Mouse (Mus musculus) embryonic facial prominence, embryonic 11.5 days (tissue): Measurements from ENCODE around the gene Avil. TPM values are rescaled to one million over a fixed set of nuclear protein-coding genes. Genes with fewer than 3 reads are reported as not detected.

Source experiments
- ATAC-seq: fragments of 200-750 bp; cut with Nextera tagmentation; replicated peaks from 2 replicates; pipeline ENCODE4 v1.8.0; 2017; ENCODE audit warnings: low read depth; ENCODE audit not compliant: insufficient number of reproducible peaks, low FRiP score, low TSS enrichment
- DNase-seq: peaks from one replicate; pipeline ENCODE4 v3.0.0-alpha.2; 2015; ENCODE audit warnings: low spot score
- H3K27ac ChIP-seq: fragments of 300-500 bp; sonication (generic); replicated peaks from 2 replicates; pipeline ENCODE4 v1.5.1; 2014; ENCODE audit warnings: mild to moderate bottlenecking, low read depth, low read length, control low read depth
- H3K27me3 ChIP-seq: fragments of 300-500 bp; sonication (generic); 2 replicates; pipeline ENCODE4 v1.6.1; 2014; ENCODE audit warnings: mild to moderate bottlenecking, low read length, moderate library complexity, mixed read lengths; ENCODE audit not compliant: control insufficient read depth, insufficient read depth
- H3K36me3 ChIP-seq: fragments of 300-500 bp; sonication (generic); replicated peaks from 2 replicates; pipeline ENCODE4 v1.6.1; 2014; ENCODE audit warnings: low read depth, mild to moderate bottlenecking, low read length, moderate library complexity, mixed read lengths; ENCODE audit not compliant: control insufficient read depth, insufficient read depth
- H3K4me1 ChIP-seq: fragments of 300-500 bp; sonication (generic); 2 replicates; pipeline ENCODE4 v1.6.1; 2014; ENCODE audit warnings: low read length, mixed read lengths; ENCODE audit not compliant: control insufficient read depth, insufficient read depth
- H3K4me2 ChIP-seq: fragments of 300-500 bp; sonication (generic); 2 replicates; pipeline ENCODE4 v1.6.1; 2014; ENCODE audit warnings: low read depth, mild to moderate bottlenecking, control low read depth, low read length, moderate library complexity
- H3K4me3 ChIP-seq: fragments of 300-500 bp; sonication (generic); 2 replicates; pipeline ENCODE4 v1.5.1; 2014; ENCODE audit warnings: low read depth, low read length, control low read depth
- H3K9ac ChIP-seq: fragments of 300-500 bp; sonication (generic); replicated peaks from 2 replicates; pipeline ENCODE4 v1.6.1; 2014; ENCODE audit warnings: mild to moderate bottlenecking, control low read depth, low read length
- H3K9me3 ChIP-seq: fragments of 300-500 bp; sonication (generic); replicated peaks from 2 replicates; pipeline ENCODE4 v1.6.1; 2016; ENCODE audit warnings: mild to moderate bottlenecking, low read length, inconsistent platforms, mixed read lengths; ENCODE audit not compliant: control insufficient read depth
- WGBS: fragments of 180-500 bp; shearing (Covaris S2); extraction: QIAGEN DNeasy Blood & Tissue Kit; methylation state at CpG from one replicate; pipeline ENCODE4 v1.1.7; 2014; 5-methylcytosine and 5-hydroxymethylcytosine counted together
- polyA plus RNA-seq: library from polyadenylated mRNA; unstranded; fragments of >200 nt; fragmentation: Nextera tagmentation; extraction: Ambion mirVana; gene quantifications from 2 replicates; pipeline ENCODE4 v1.2.1, GENCODE M21; 2014

Avil gene
- polyA plus RNA-seq, 1 experiment from 2014 or later, result 0.39 TPM

DNA sequence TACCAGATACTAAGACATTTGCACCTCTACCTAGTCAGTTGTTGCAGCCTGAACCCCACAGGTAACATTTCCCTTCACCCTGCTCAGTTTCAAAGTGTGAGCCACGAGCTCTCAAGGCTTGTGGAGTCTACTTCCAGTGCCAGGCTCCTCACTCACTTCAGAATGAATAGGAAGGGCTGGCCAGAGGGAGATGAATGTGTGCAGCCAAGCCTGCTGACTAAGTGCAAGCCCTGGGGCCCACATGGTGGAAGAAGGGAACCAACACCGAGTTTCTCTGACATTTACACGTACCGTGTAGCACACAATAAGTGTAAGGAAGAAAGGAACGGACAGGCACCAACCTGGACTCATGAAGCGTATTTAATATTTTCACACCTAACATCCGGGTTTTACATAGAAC lies 3.3 kb downstream of the Avil start:
- Histone ChIP-seq H3K4me1 (no peaks in the 10 kb centered on the region), H3K4me3 (no peak overlapping the region), H3K4me2 (no peak overlapping the region), H3K27ac (no peak overlapping the region), H3K9me3 (no peaks in the 10 kb centered on the region), H3K9ac (no peak overlapping the region), H3K27me3 (no peaks in the 10 kb centered on the region), H3K36me3 (no peaks in the 10 kb centered on the region; the same call in 1 of the 2 replicates)
- 82% methylated on average over 7 of the region's 7 CpGs for WGBS
- DNase-seq, result no peak
- ATAC-seq, result no peak

DNA sequence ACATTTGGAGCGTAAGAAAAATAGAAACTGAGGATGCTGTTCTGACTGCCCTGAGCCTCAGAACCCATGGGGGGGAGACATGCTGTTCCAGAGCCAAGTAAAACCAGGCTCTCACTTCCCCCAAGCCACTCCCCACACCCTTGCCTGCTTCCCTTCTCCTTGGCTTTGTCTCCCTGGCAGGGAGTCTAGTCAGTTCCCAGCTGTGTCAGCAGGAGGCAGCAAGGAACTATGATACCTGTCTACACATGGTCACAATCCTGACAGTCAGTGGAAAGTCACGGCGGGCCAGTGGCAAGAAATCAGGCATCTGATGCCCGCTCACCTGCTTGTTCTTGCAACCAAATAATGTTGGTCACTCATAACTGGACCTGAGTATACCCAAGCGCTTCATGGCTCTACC lies 16.0 kb downstream of the Avil start:
- peak; percentile 49 for DNase-seq

DNA sequence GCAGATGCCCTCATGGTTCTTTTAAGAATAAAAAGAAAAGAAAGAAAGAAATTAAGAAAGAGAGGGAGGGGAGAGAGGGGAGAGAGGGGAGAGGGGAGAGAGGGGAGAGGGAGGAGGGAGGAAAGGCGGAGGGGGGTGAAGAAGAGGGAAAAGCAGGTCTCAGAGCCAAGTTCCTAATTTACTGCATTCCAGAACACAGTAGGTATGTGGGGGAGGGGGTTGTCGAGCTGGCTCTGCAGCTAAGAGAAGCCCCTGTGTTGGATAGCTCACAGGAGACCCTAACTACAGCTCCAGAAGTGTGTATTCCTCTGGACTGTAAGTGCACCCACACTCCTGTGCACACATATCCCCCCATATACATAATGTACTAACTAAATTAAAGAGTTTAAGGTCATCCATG lies 16.6 kb downstream of the Avil start:
- Histone ChIP-seq H3K9ac (no peak overlapping the region; the same call in 1 of the 2 replicates), H3K4me2 (no peak overlapping the region), H3K4me1 (no peaks in the 10 kb centered on the region), H3K27ac (no peak overlapping the region), H3K36me3 (peaks cover 4% of the 10 kb centered on the region), H3K9me3 (no peaks in the 10 kb centered on the region), H3K4me3 (no peak overlapping the region), H3K27me3 (no peaks in the 10 kb centered on the region)
- no peak for ATAC-seq
- no peak for DNase-seq
- 8% methylated on average over 2 of the region's 2 CpGs for WGBS

More for the DNA sequence above, 16.0 kb downstream of the Avil start:
- Histone ChIP-seq H3K4me3 (no peak overlapping the region), H3K27ac (no peak overlapping the region), H3K27me3 (no peaks in the 10 kb centered on the region), H3K9ac (no peak overlapping the region; the same call in 1 of the 2 replicates), H3K36me3 (no peaks in the 10 kb centered on the region), H3K9me3 (no peaks in the 10 kb centered on the region), H3K4me1 (no peaks in the 10 kb centered on the region), H3K4me2 (no peak overlapping the region)
- ATAC-seq, result no peak
- 52% methylated on average over 5 of the region's 5 CpGs for WGBS

DNA sequence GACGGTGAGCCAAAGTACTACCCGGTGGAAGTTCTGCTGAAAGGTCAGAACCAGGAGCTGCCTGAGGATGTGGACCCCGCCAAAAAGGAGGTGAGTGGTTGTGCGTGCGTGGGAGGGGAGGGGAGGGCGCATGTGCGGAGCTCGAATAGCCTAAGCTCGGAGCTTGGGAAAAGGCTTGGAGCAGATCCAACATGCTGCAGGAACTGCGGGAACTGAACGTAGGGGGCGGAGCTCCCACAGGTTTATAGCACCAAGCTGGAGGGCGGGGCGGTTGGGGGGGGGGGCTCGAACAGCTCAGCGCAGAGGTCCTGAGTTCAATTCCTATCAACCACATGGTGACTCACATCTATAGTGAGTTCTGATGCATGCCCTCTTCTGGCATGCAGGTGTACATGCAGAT lies 17.9 kb downstream of the Avil start:
- no peaks in the 10 kb centered on the region for H3K4me1 ChIP-seq
- no peaks in the 10 kb centered on the region for H3K9me3 ChIP-seq
- WGBS, result 78% methylated on average over 16 of the region's 16 CpGs
- DNase-seq (no peak), ATAC-seq (no peak)
- peaks cover 4% of the 10 kb centered on the region for H3K36me3 ChIP-seq
- no peak overlapping the region for H3K9ac ChIP-seq
- no peaks in the 10 kb centered on the region for H3K27me3 ChIP-seq
- H3K4me2 ChIP-seq, result no peak overlapping the region
- no peak overlapping the region for H3K4me3 ChIP-seq
- no peak overlapping the region for H3K27ac ChIP-seq

DNA sequence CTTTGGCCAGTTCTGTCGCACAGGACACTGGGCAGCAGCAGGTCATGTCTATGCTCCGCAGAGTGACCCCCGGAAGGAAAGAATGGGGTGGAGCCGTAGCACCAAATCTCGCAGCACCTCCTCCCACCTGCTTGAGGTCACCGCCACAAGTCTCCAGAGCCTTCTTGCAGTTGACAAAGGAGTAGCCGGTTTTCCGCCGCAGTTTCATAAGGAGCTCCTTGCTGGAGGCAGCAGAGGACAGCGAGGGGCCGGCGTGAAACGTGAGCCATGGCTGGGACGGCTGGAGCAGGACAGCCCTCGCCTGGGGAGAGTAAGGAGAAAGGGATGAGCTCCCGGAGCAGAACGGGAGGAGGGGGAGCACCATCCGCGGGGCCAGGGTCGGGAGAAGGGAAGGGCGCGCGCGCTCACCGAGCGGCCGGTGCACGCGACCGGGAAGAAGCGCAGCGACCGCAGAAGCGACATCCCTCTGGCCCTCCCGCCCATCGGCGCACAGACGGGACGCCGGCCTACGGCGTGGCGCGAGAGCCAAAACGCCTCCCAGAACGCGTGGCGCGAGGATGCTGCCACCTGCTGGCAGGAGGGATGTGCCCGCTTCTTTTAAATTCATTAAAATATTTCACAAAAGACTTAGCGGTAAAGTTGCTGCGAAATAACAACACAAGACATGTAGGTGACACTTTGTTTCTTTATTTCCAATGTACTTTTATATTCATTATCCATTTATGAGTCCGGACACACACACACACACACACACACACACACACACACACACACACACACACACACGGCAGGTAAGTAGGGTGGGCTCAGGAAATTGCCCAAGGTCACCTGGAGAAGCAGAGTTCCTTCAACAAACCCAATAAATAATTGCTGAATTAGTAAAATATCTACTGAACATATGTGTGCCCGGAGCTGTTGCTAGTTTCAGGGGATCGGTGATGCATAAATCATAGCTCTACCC lies 30.1 kb downstream of the Avil start, which contains the start of gene Tsfm:
Tsfm (minus strand) TSS at position 505 of the 961 bp plus-strand sequence.
- DNase-seq (peak; percentile 95), ATAC-seq (peak; percentile 86)
- Histone ChIP-seq H3K4me3 (peak within 1 kb of the TSS; percentile 89), H3K9ac (peak within 1 kb of the TSS; percentile 85), H3K27me3 (no peaks in the 10 kb centered on the region), H3K9me3 (no peaks in the 10 kb centered on the region), H3K4me2 (peak within 1 kb of the TSS; percentile 76), H3K27ac (peak within 1 kb of the TSS; percentile 80), H3K4me1 (no peaks in the 10 kb centered on the region), H3K36me3 (peaks cover 8% of the 10 kb centered on the region)
- WGBS, result 5% methylated on average over 56 of the region's 56 CpGs

DNA sequence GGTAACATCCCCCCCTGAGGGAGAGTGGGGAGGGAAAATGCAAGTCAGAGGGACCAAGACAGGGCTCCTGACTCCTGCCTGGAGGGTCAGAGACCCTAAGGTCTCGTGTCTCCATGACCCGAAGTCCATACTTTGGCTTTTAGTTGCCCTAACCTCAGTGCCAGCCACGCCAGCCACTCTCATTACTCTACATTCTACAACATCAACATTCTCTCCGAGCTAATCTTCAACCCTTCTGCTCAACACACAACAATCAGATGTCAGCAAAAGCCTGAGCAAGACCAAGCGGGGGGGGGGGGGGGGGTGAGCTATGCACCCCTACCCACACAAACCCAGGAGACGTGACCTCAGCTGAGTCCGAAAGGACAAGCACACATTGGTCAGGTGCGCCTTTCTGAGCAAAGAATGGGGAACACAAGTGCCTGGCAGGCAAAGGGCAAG lies 32.8 kb downstream of the Avil start:
- DNase-seq (no peak), ATAC-seq (no peak)
- Histone ChIP-seq H3K4me1 (no peaks in the 10 kb centered on the region), H3K4me2 (no peak overlapping the region), H3K27me3 (no peaks in the 10 kb centered on the region), H3K9ac (no peak overlapping the region), H3K27ac (no peak overlapping the region), H3K9me3 (no peaks in the 10 kb centered on the region), H3K4me3 (no peak overlapping the region), H3K36me3 (0 out of 2 replicates have a peak, but pooled peaks cover 2% of the 10 kb centered on the region)
- 81% methylated on average over 8 of the region's 8 CpGs for WGBS

DNA sequence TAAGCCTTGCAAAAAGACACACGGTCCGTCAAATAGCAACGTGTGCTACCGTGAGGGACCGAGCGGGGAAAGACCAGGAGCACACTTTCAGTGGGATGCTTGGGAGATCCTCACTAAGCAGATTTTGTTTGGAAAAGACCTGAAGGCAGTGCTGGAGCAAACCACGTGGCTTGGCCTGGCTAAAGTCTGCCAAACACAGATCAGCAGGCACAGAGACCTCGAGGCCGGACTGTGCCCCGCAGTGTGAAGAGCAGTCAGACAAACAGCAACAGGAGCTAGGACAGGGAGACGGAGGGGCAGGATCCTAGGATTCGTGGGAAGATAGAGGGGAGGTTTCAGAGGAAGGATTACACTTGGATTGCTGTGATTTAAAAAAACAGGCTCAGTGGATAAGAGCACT lies 35.8 kb downstream of the Avil start:
- Histone ChIP-seq H3K4me2 (no peak overlapping the region), H3K9ac (no peak overlapping the region), H3K4me1 (no peaks in the 10 kb centered on the region), H3K27ac (no peak overlapping the region), H3K27me3 (no peaks in the 10 kb centered on the region), H3K4me3 (no peak overlapping the region), H3K9me3 (no peaks in the 10 kb centered on the region), H3K36me3 (no peaks in the 10 kb centered on the region)
- DNase-seq (no peak), ATAC-seq (no peak)
- WGBS, result 83% methylated on average over 12 of the region's 12 CpGs

DNA sequence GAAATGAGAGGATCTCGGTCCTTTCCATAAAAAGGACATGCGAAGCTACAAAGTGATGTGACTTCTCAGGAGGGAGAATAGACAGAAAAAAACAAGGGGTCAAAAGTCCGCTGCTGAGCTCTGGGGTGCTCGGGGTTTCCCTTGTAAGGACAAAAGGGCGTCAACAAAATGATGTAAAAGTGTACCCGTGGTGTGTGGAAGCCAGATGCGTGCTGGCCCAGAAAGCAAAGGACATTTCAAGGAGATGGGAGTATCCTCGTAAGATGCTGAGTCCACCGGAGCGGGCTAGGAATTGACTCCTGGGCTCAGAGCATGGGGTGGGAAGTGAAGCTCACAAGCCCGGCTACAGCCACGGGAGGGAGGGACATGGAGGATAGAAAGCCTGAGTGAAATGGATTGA lies 37.1 kb downstream of the Avil start:
- Histone ChIP-seq H3K36me3 (no peaks in the 10 kb centered on the region), H3K4me2 (no peak overlapping the region), H3K4me3 (no peak overlapping the region), H3K27ac (no peak overlapping the region), H3K9me3 (no peaks in the 10 kb centered on the region), H3K4me1 (no peaks in the 10 kb centered on the region), H3K9ac (no peak overlapping the region), H3K27me3 (no peaks in the 10 kb centered on the region)
- DNase-seq, result no peak
- 80% methylated on average over 12 of the region's 12 CpGs for WGBS
- no peak for ATAC-seq
